Mouse (Mus musculus) olfactory bulb, adult 2 months (tissue): ENCODE data around the gene Ptbp3.

Experiments used
- CTCF ChIP-seq: fragments of 200-500 bp; IDR thresholded peaks from 2 replicates; pipeline ENCODE4 v1.5.1; 2012; ENCODE audit warnings: low read depth, mild to moderate bottlenecking, low read length, moderate library complexity; ENCODE audit not compliant: insufficient read depth
- POLR2A ChIP-seq: fragments of 200-500 bp; IDR thresholded peaks from 2 replicates; pipeline ENCODE4 v1.6.1; 2012; ENCODE audit warnings: mild to moderate bottlenecking, low read depth, low read length, moderate library complexity; ENCODE audit not compliant: insufficient read depth

DNA sequence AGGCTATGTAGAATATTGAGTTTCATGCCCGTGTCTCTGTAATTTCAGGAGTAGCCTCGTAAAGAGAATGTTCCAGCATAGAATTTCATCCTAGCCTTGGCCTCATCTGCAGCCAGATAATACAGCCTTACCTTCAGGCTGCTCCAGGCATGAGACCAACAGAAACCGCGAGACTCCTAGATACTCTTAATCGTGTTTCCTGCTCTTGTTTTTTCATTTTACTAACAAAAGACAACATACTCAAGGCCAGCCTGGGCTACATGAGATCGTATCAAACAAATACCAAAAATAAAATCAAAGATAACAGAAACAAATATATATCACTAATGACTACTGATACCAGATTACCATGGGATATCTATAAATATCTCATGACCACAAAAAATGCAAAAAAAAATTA is 120.0 kb downstream of the Ptbp3 start:
- TF ChIP-seq CTCF = no peak
- no peak for TF ChIP-seq POLR2A
